Mouse (Mus musculus): Measurements from ENCODE around the gene Sirt3. TPM values are rescaled to one million over a fixed set of nuclear protein-coding genes. Genes with fewer than 3 reads are reported as not detected.

Sirt3 gene
- polyA plus RNA-seq, 1 experiment, result 13.3 TPM

GRCm38 (mm10) chr7:140844905-140845665 lies 37.0 kb downstream of the Sirt3 start, which contains the start of gene Scgb1c1:
TSS of gene Scgb1c1 (plus strand) at chr7:140845547.
- H3K4me3 ChIP-seq (ENCODE audit: extremely low read depth, insufficient read depth, insufficient read length), result no peak within 1 kb of the TSS

GRCm38 (mm10) chr7:140843806-140844205 lies 38.3 kb downstream of the Sirt3 start:
- TF ChIP-seq CTCF (IDR thresholded peaks at IDR 0.05; ENCODE audit: extremely low read depth, insufficient read depth, insufficient read length, insufficient replicate concordance), result no peak
- TF ChIP-seq POLR2A (IDR thresholded peaks at IDR 0.05; ENCODE audit: low read depth, low read length), result no peak
- Histone ChIP-seq H3K36me3 (ENCODE audit: control insufficient read depth, insufficient read depth, low read length) (no peaks in the 10 kb centered on the region), H3K4me3 (ENCODE audit: extremely low read depth, insufficient read depth, insufficient read length) (no peak overlapping the region), H3K27me3 (ENCODE audit: control insufficient read depth, insufficient read depth, low read length) (no peaks in the 10 kb centered on the region), H3K27ac (ENCODE audit: insufficient read depth, low read length) (no peak overlapping the region), H3K4me1 (ENCODE audit: control insufficient read depth, insufficient read depth, insufficient read length) (no peaks in the 10 kb centered on the region)
- DNase-seq (ENCODE audit: low read depth in 1 of 2, low spot score in 2 of 2), result no peak
- 87% methylated on average over 7 of the region's 7 CpGs for WGBS

More at GRCm38 (mm10) chr7:140844905-140845665, 37.0 kb downstream of the Sirt3 start, which contains the start of gene Scgb1c1:
- no peaks in the 10 kb centered on the region for H3K36me3 ChIP-seq (ENCODE audit: control insufficient read depth, insufficient read depth, low read length)
- peak; percentile 72 to 87 for DNase-seq (ENCODE audit: low read depth in 1 of 2, low spot score in 2 of 2)
- TF ChIP-seq POLR2A (IDR thresholded peaks at IDR 0.05; ENCODE audit: low read depth, low read length) (no peak), CTCF (IDR thresholded peaks at IDR 0.05; ENCODE audit: extremely low read depth, insufficient read depth, insufficient read length, insufficient replicate concordance) (peak; percentile 96; the same call in 1 of the 2 replicates)
- no peak within 1 kb of the TSS for H3K27ac ChIP-seq (ENCODE audit: insufficient read depth, low read length)
- no peaks in the 10 kb centered on the region for H3K4me1 ChIP-seq (ENCODE audit: control insufficient read depth, insufficient read depth, insufficient read length)
- H3K27me3 ChIP-seq (ENCODE audit: control insufficient read depth, insufficient read depth, low read length), result no peaks in the 10 kb centered on the region
- WGBS, result 29% methylated on average over 14 of the region's 14 CpGs

- no peaks in the 10 kb centered on the region for H3K27me3 ChIP-seq (ENCODE audit: control insufficient read depth, insufficient read depth, low read length)
- DNase-seq (ENCODE audit: low read depth in 1 of 2, low spot score in 2 of 2), result no peak
- no peak for TF ChIP-seq POLR2A (IDR thresholded peaks at IDR 0.05; ENCODE audit: low read depth, low read length)
- no peak for TF ChIP-seq CTCF (IDR thresholded peaks at IDR 0.05; ENCODE audit: extremely low read depth, insufficient read depth, insufficient read length, insufficient replicate concordance)
- no peak overlapping the region for H3K4me3 ChIP-seq (ENCODE audit: extremely low read depth, insufficient read depth, insufficient read length)
- H3K27ac ChIP-seq (ENCODE audit: insufficient read depth, low read length), result no peak overlapping the region
- no peaks in the 10 kb centered on the region for H3K36me3 ChIP-seq (ENCODE audit: control insufficient read depth, insufficient read depth, low read length)
- WGBS, result 54% methylated on average over 19 of the region's 19 CpGs
- no peaks in the 10 kb centered on the region for H3K4me1 ChIP-seq (ENCODE audit: control insufficient read depth, insufficient read depth, insufficient read length)
These were observed 41.1 kb downstream of the Sirt3 start for GRCm38 (mm10) chr7:140840750-140841735.

GRCm38 (mm10) chr7:140839556-140839955 lies 42.6 kb downstream of the Sirt3 start:
- 67% methylated on average over 5 of the region's 5 CpGs for WGBS
- Histone ChIP-seq H3K4me3 (ENCODE audit: extremely low read depth, insufficient read depth, insufficient read length) (no peak overlapping the region), H3K4me1 (ENCODE audit: control insufficient read depth, insufficient read depth, insufficient read length) (no peaks in the 10 kb centered on the region), H3K27ac (ENCODE audit: insufficient read depth, low read length) (no peak overlapping the region), H3K36me3 (ENCODE audit: control insufficient read depth, insufficient read depth, low read length) (no peaks in the 10 kb centered on the region), H3K27me3 (ENCODE audit: control insufficient read depth, insufficient read depth, low read length) (no peaks in the 10 kb centered on the region)
- DNase-seq (ENCODE audit: low read depth in 1 of 2, low spot score in 2 of 2), result peak in 1 of 2 experiments; percentile 0
- TF ChIP-seq POLR2A (IDR thresholded peaks at IDR 0.05; ENCODE audit: low read depth, low read length) (no peak), CTCF (IDR thresholded peaks at IDR 0.05; ENCODE audit: extremely low read depth, insufficient read depth, insufficient read length, insufficient replicate concordance) (no peak)

- H3K27me3 ChIP-seq (ENCODE audit: control insufficient read depth, insufficient read depth, low read length), result no peaks in the 10 kb centered on the region
- H3K27ac ChIP-seq (ENCODE audit: insufficient read depth, low read length), result no peak overlapping the region
- no peaks in the 10 kb centered on the region for H3K4me1 ChIP-seq (ENCODE audit: control insufficient read depth, insufficient read depth, insufficient read length)
- no peaks in the 10 kb centered on the region for H3K36me3 ChIP-seq (ENCODE audit: control insufficient read depth, insufficient read depth, low read length)
- TF ChIP-seq CTCF (IDR thresholded peaks at IDR 0.05; ENCODE audit: extremely low read depth, insufficient read depth, insufficient read length, insufficient replicate concordance) (no peak), POLR2A (IDR thresholded peaks at IDR 0.05; ENCODE audit: low read depth, low read length) (no peak)
- H3K4me3 ChIP-seq (ENCODE audit: extremely low read depth, insufficient read depth, insufficient read length), result no peak overlapping the region
- 88% methylated on average over 9 of the region's 9 CpGs for WGBS
- DNase-seq (ENCODE audit: low read depth in 1 of 2, low spot score in 2 of 2), result no peak
These were observed 45.6 kb downstream of the Sirt3 start for GRCm38 (mm10) chr7:140836243-140837115.

- H3K27ac ChIP-seq (ENCODE audit: insufficient read depth, low read length), result no peak overlapping the region
- no peaks in the 10 kb centered on the region for H3K27me3 ChIP-seq (ENCODE audit: control insufficient read depth, insufficient read depth, low read length)
- no peak for DNase-seq (ENCODE audit: low read depth in 1 of 2, low spot score in 2 of 2)
- no peaks in the 10 kb centered on the region for H3K4me1 ChIP-seq (ENCODE audit: control insufficient read depth, insufficient read depth, insufficient read length)
- 92% methylated on average over 2 of the region's 2 CpGs for WGBS
- no peak overlapping the region for H3K4me3 ChIP-seq (ENCODE audit: extremely low read depth, insufficient read depth, insufficient read length)
- no peaks in the 10 kb centered on the region for H3K36me3 ChIP-seq (ENCODE audit: control insufficient read depth, insufficient read depth, low read length)
- TF ChIP-seq POLR2A (IDR thresholded peaks at IDR 0.05; ENCODE audit: low read depth, low read length) (no peak), CTCF (IDR thresholded peaks at IDR 0.05; ENCODE audit: extremely low read depth, insufficient read depth, insufficient read length, insufficient replicate concordance) (no peak)
These were observed 46.4 kb downstream of the Sirt3 start for GRCm38 (mm10) chr7:140835758-140836087.

All from spleen, adult 2 months (tissue).